Mouse (Mus musculus) E14TG2a.4 (cell line): Measurements from ENCODE around the gene Cox17.

Source experiments
- CTCF ChIP-seq: conservative IDR thresholded peaks from 2 replicates; pipeline ENCODE4 v1.5.1; 2014; ENCODE audit warnings: low read length
- NANOG ChIP-seq: IDR thresholded peaks from 2 replicates; pipeline ENCODE4 v1.6.1; 2014; ENCODE audit warnings: borderline replicate concordance, low read length, mixed read lengths
- POU5F1 ChIP-seq: IDR thresholded peaks from 2 replicates; pipeline ENCODE4 v1.6.1; 2014; ENCODE audit warnings: low read length, borderline replicate concordance

DNA sequence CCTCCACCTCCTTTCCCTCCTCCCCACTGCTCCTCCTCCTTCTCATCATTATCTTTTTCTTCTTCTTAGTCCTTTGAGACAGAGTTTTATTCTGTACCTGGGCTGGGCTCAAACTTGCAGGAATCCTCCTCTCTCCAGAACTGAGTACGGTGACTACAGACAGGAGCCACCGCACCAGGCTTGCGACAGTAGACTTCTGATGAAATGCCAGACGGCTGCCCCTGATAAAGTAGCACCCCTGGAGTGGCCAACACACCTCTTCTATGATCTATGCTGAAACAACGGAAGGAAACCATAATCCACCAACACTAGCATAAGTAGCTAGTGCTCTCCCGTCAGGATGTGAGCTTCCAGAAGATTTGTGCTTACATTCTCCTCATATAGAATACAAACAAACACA is 40.6 kb downstream of the Cox17 start:
- TF ChIP-seq CTCF, result no peak
- no peak for TF ChIP-seq POU5F1
- no peak for TF ChIP-seq NANOG
